Mouse (Mus musculus) forebrain, embryonic 13.5 days (tissue): ENCODE measurements around the gene Sit1. TPM values are rescaled to one million over a fixed set of nuclear protein-coding genes. Genes with fewer than 3 reads are reported as not detected.

Experiments
- ATAC-seq: fragments of 200-750 bp; cut with Nextera tagmentation; 2 replicates; pipeline ENCODE4 v1.8.0; 2017
- H3K27ac ChIP-seq: fragments of 300-500 bp; sonication (generic); 2 replicates; pipeline ENCODE4 v1.5.1; 2015; ENCODE audit warnings: inconsistent platforms, mild to moderate bottlenecking, moderate library complexity
- H3K27me3 ChIP-seq: fragments of 300-500 bp; sonication (generic); 2 replicates; pipeline ENCODE4 v1.6.1; 2015; ENCODE audit warnings: mild to moderate bottlenecking, inconsistent platforms
- H3K36me3 ChIP-seq: fragments of 300-500 bp; sonication (generic); 2 replicates; pipeline ENCODE4 v1.6.1; 2015; ENCODE audit warnings: mild to moderate bottlenecking, inconsistent platforms; ENCODE audit not compliant: poor library complexity, severe bottlenecking
- H3K4me1 ChIP-seq: fragments of 300-500 bp; sonication (generic); 2 replicates; pipeline ENCODE4 v1.6.1; 2015; ENCODE audit warnings: inconsistent platforms
- H3K4me2 ChIP-seq: fragments of 300-500 bp; sonication (generic); 2 replicates; pipeline ENCODE4 v1.6.1; 2015; ENCODE audit warnings: inconsistent platforms, mild to moderate bottlenecking, moderate library complexity
- H3K4me3 ChIP-seq: fragments of 300-500 bp; sonication (generic); 2 replicates; pipeline ENCODE4 v1.5.1; 2015; ENCODE audit warnings: mild to moderate bottlenecking, inconsistent platforms
- H3K9ac ChIP-seq: fragments of 300-500 bp; sonication (generic); 2 replicates; pipeline ENCODE4 v1.6.1; 2015; ENCODE audit warnings: mild to moderate bottlenecking, inconsistent platforms
- H3K9me3 ChIP-seq: fragments of 300-500 bp; sonication (generic); replicated peaks from 2 replicates; pipeline ENCODE4 v1.6.1; 2016; ENCODE audit warnings: inconsistent platforms
- WGBS: fragments of 180-500 bp; shearing (Covaris S2); methylation state at CpG from one replicate; pipeline ENCODE4 v1.1.7; 2015; 5-methylcytosine and 5-hydroxymethylcytosine counted together
- polyA plus RNA-seq: library from polyadenylated mRNA; unstranded; fragments of >200 nt; fragmentation: Nextera tagmentation; extraction: Ambion mirVana; gene quantifications from 2 replicates; pipeline ENCODE4 v1.2.1, GENCODE M21; 2015

The Sit1 gene
- polyA plus RNA-seq, 1 experiment from 2014 or later: not detected

- 82% methylated on average over 19 of the region's 19 CpGs for WGBS
- no peak overlapping the region for H3K27ac ChIP-seq
- ATAC-seq: no peak
- no peaks in the 10 kb centered on the region for H3K9me3 ChIP-seq
- peaks cover 18% of the 10 kb centered on the region for H3K4me1 ChIP-seq
- H3K27me3 ChIP-seq: peaks cover 24% of the 10 kb centered on the region
- no peak overlapping the region for H3K4me3 ChIP-seq
- H3K36me3 ChIP-seq: no peaks in the 10 kb centered on the region
- H3K4me2 ChIP-seq: no peak overlapping the region
- no peak overlapping the region for H3K9ac ChIP-seq
These were observed 28.3 kb upstream of the Sit1 start for GRCm38 (mm10) chr4:43511675-43512454.

- Histone ChIP-seq H3K4me3 (peak overlapping the region; percentile 31; the same call in 1 of the 2 replicates), H3K27me3 (peaks cover 29% of the 10 kb centered on the region), H3K9ac (peak overlapping the region; percentile 45; the same call in 1 of the 2 replicates), H3K9me3 (no peaks in the 10 kb centered on the region), H3K4me1 (peaks cover 18% of the 10 kb centered on the region), H3K27ac (no peak overlapping the region), H3K4me2 (peak overlapping the region; percentile 56), H3K36me3 (no peaks in the 10 kb centered on the region)
- WGBS: 13% methylated on average over 9 of the region's 9 CpGs
- no peak for ATAC-seq
These were observed 25.6 kb upstream of the Sit1 start for GRCm38 (mm10) chr4:43509109-43509508.

- peak; percentile 55; the same call in 1 of the 2 replicates for ATAC-seq
- H3K9me3 ChIP-seq: no peaks in the 10 kb centered on the region
- H3K27ac ChIP-seq: no peak overlapping the region
- peak overlapping the region; percentile 31 for H3K4me3 ChIP-seq
- peaks cover 18% of the 10 kb centered on the region for H3K4me1 ChIP-seq
- no peaks in the 10 kb centered on the region for H3K36me3 ChIP-seq
- peaks cover 29% of the 10 kb centered on the region for H3K27me3 ChIP-seq
- 7% methylated on average over 13 of the region's 13 CpGs for WGBS
- peak overlapping the region; percentile 56 for H3K4me2 ChIP-seq
- H3K9ac ChIP-seq: peak overlapping the region; percentile 45
These were observed 25.1 kb upstream of the Sit1 start for GRCm38 (mm10) chr4:43508666-43508997.

GRCm38 (mm10) chr4:43507938-43508665, 24.6 kb upstream of the Sit1 start:
- H3K36me3 ChIP-seq: no peaks in the 10 kb centered on the region
- H3K27me3 ChIP-seq: peaks cover 33% of the 10 kb centered on the region
- H3K9me3 ChIP-seq: no peaks in the 10 kb centered on the region
- H3K9ac ChIP-seq: peak overlapping the region; percentile 45
- H3K4me1 ChIP-seq: peaks cover 18% of the 10 kb centered on the region
- peak overlapping the region; percentile 56 for H3K4me2 ChIP-seq
- WGBS: 9% methylated on average over 19 of the region's 22 CpGs
- H3K27ac ChIP-seq: no peak overlapping the region
- 0 out of 2 replicates have a peak, but pooled peaks have one; percentile 41 for ATAC-seq
- H3K4me3 ChIP-seq: peak overlapping the region; percentile 31

- no peak for ATAC-seq
- Histone ChIP-seq H3K9ac (no peak within 1 kb of the TSS), H3K4me1 (peaks cover 18% of the 10 kb centered on the region), H3K4me2 (peak within 1 kb of the TSS; percentile 56), H3K9me3 (no peaks in the 10 kb centered on the region), H3K27ac (no peak within 1 kb of the TSS), H3K4me3 (no peak within 1 kb of the TSS), H3K36me3 (no peaks in the 10 kb centered on the region), H3K27me3 (peaks cover 33% of the 10 kb centered on the region)
- 54% methylated on average over 9 of the region's 9 CpGs for WGBS
These were observed 23.1 kb upstream of the Sit1 start, which contains the start of gene Car9 for GRCm38 (mm10) chr4:43506536-43507185. TSS of gene Car9 (plus strand) at chr4:43506966.

- H3K9ac ChIP-seq: no peak overlapping the region
- H3K27me3 ChIP-seq: peaks cover 33% of the 10 kb centered on the region
- H3K4me2 ChIP-seq: no peak overlapping the region
- H3K36me3 ChIP-seq: no peaks in the 10 kb centered on the region
- H3K9me3 ChIP-seq: no peaks in the 10 kb centered on the region
- no peak overlapping the region for H3K4me3 ChIP-seq
- peaks cover 18% of the 10 kb centered on the region for H3K4me1 ChIP-seq
- no peak overlapping the region for H3K27ac ChIP-seq
- 62% methylated on average over 8 of the region's 8 CpGs for WGBS
- no peak for ATAC-seq
These were observed 22.5 kb upstream of the Sit1 start for GRCm38 (mm10) chr4:43506074-43506473.

GRCm38 (mm10) chr4:43504269-43504668, 20.7 kb upstream of the Sit1 start:
- H3K36me3 ChIP-seq: no peaks in the 10 kb centered on the region
- H3K9ac ChIP-seq: no peak overlapping the region
- ATAC-seq: no peak
- 83% methylated on average over 4 of the region's 4 CpGs for WGBS
- peaks cover 30% of the 10 kb centered on the region for H3K27me3 ChIP-seq
- no peak overlapping the region for H3K4me3 ChIP-seq
- no peak overlapping the region for H3K27ac ChIP-seq
- H3K4me2 ChIP-seq: no peak overlapping the region
- H3K4me1 ChIP-seq: peaks cover 16% of the 10 kb centered on the region
- no peaks in the 10 kb centered on the region for H3K9me3 ChIP-seq

GRCm38 (mm10) chr4:43503506-43503905, 20.0 kb upstream of the Sit1 start:
- H3K9me3 ChIP-seq: no peaks in the 10 kb centered on the region
- H3K4me1 ChIP-seq: peaks cover 16% of the 10 kb centered on the region
- peaks cover 23% of the 10 kb centered on the region for H3K27me3 ChIP-seq
- H3K4me3 ChIP-seq: no peak overlapping the region
- no peak overlapping the region for H3K9ac ChIP-seq
- no peak overlapping the region for H3K4me2 ChIP-seq
- 86% methylated on average over 6 of the region's 6 CpGs for WGBS
- no peaks in the 10 kb centered on the region for H3K36me3 ChIP-seq
- H3K27ac ChIP-seq: no peak overlapping the region
- no peak for ATAC-seq

GRCm38 (mm10) chr4:43503041-43503440, 19.5 kb upstream of the Sit1 start:
- H3K27me3 ChIP-seq: peaks cover 20% of the 10 kb centered on the region
- H3K4me2 ChIP-seq: no peak overlapping the region
- no peaks in the 10 kb centered on the region for H3K9me3 ChIP-seq
- no peak overlapping the region for H3K9ac ChIP-seq
- no peak overlapping the region for H3K27ac ChIP-seq
- H3K4me1 ChIP-seq: peaks cover 16% of the 10 kb centered on the region
- no peaks in the 10 kb centered on the region for H3K36me3 ChIP-seq
- H3K4me3 ChIP-seq: no peak overlapping the region
- WGBS: 82% methylated on average over 2 of the region's 2 CpGs
- ATAC-seq: no peak

GRCm38 (mm10) chr4:43499407-43500333, 16.1 kb upstream of the Sit1 start, which contains the start of gene Arhgef39:
TSS of gene Arhgef39 (minus strand) at chr4:43499695.
- H3K9me3 ChIP-seq: no peaks in the 10 kb centered on the region
- ATAC-seq: peak; percentile 93
- 0 out of 2 replicates have a peak, but pooled peaks cover 3% of the 10 kb centered on the region for H3K27me3 ChIP-seq
- H3K36me3 ChIP-seq: peaks cover 19% of the 10 kb centered on the region; the same call in 1 of the 2 replicates
- peak within 1 kb of the TSS; percentile 63 for H3K4me3 ChIP-seq
- peaks cover 34% of the 10 kb centered on the region for H3K4me1 ChIP-seq
- peak within 1 kb of the TSS; percentile 75 for H3K4me2 ChIP-seq
- 7% methylated on average over 49 of the region's 50 CpGs for WGBS
- H3K27ac ChIP-seq: no peak within 1 kb of the TSS
- peak within 1 kb of the TSS; percentile 73 for H3K9ac ChIP-seq

- Histone ChIP-seq H3K36me3 (peaks cover 19% of the 10 kb centered on the region; the same call in 1 of the 2 replicates), H3K27me3 (0 out of 2 replicates have a peak, but pooled peaks cover 3% of the 10 kb centered on the region), H3K4me1 (peaks cover 41% of the 10 kb centered on the region), H3K9ac (peak overlapping the region; percentile 73), H3K4me2 (peak overlapping the region; percentile 75), H3K9me3 (no peaks in the 10 kb centered on the region), H3K4me3 (peak overlapping the region; percentile 63), H3K27ac (no peak overlapping the region)
- WGBS: 15% methylated on average over 8 of the region's 8 CpGs
- ATAC-seq: peak; percentile 44; the same call in 1 of the 2 replicates
These were observed 15.4 kb upstream of the Sit1 start for GRCm38 (mm10) chr4:43498983-43499382.
